Mouse (Mus musculus) lung, postnatal 0 days (tissue): ENCODE measurements around the gene Dennd2c. TPM values are rescaled to one million over a fixed set of nuclear protein-coding genes. Genes with fewer than 3 reads are reported as not detected.

ENCODE experiments used
- ATAC-seq: fragments of 200-750 bp; cut with Nextera tagmentation; 2 replicates; pipeline ENCODE4 v1.8.0; 2017; ENCODE audit warnings: moderate library complexity
- DNase-seq: peaks from one replicate; pipeline ENCODE4 v3.0.0-alpha.2; 2016; ENCODE audit warnings: low spot score
- H3K27ac ChIP-seq: fragments of 300-500 bp; sonication (generic); 2 replicates; pipeline ENCODE4 v1.5.1; 2014; ENCODE audit warnings: antibody characterized with exemption, mild to moderate bottlenecking, low read length, mixed read lengths
- H3K27me3 ChIP-seq: fragments of 300-500 bp; sonication (generic); replicated peaks from 2 replicates; pipeline ENCODE4 v1.6.1; 2014; ENCODE audit warnings: low read length, mixed read lengths; ENCODE audit not compliant: insufficient read depth
- H3K36me3 ChIP-seq: fragments of 300-500 bp; sonication (generic); 2 replicates; pipeline ENCODE4 v1.6.1; 2014; ENCODE audit warnings: low read length, mixed read lengths; ENCODE audit not compliant: insufficient read depth
- H3K4me1 ChIP-seq: fragments of 300-500 bp; sonication (generic); 2 replicates; pipeline ENCODE4 v1.6.1; 2014; ENCODE audit warnings: antibody characterized with exemption, low read depth, low read length, mixed read lengths; ENCODE audit not compliant: insufficient read depth
- H3K4me2 ChIP-seq: fragments of 300-500 bp; sonication (generic); replicated peaks from 2 replicates; pipeline ENCODE4 v1.6.1; 2014; ENCODE audit warnings: low read depth, mild to moderate bottlenecking, low read length, moderate library complexity, mixed read lengths
- H3K4me3 ChIP-seq: fragments of 300-500 bp; sonication (generic); 2 replicates; pipeline ENCODE4 v1.5.1; 2014; ENCODE audit warnings: low read depth, low read length
- H3K9ac ChIP-seq: fragments of 300-500 bp; sonication (generic); replicated peaks from 2 replicates; pipeline ENCODE4 v1.6.1; 2014; ENCODE audit warnings: low read depth, mild to moderate bottlenecking
- H3K9me3 ChIP-seq: fragments of 300-500 bp; sonication (generic); 2 replicates; pipeline ENCODE4 v1.6.1; 2016; ENCODE audit warnings: low read length, mixed read lengths
- CTCF ChIP-seq: IDR thresholded peaks from 2 replicates; pipeline ENCODE4 v1.5.1; 2016; ENCODE audit warnings: antibody characterized with exemption, mild to moderate bottlenecking
- EP300 ChIP-seq: IDR thresholded peaks from 2 replicates; pipeline ENCODE4 v1.6.1; 2016; ENCODE audit warnings: antibody characterized with exemption, mild to moderate bottlenecking, control low read depth
- WGBS: fragments of 180-500 bp; shearing (Covaris S2); extraction: QIAGEN DNeasy Blood & Tissue Kit; methylation state at CpG from one replicate; pipeline ENCODE4 v1.1.7; 2014; 5-methylcytosine and 5-hydroxymethylcytosine counted together
- polyA plus RNA-seq: library from polyadenylated mRNA; unstranded; fragments of >200 nt; fragmentation: Nextera tagmentation; extraction: Ambion mirVana; gene quantifications from 2 replicates; pipeline ENCODE4 v1.2.1, GENCODE M21; 2015

Dennd2c gene
- polyA plus RNA-seq, 1 experiment from 2014 or later, result 3.4 TPM

- Histone ChIP-seq H3K9ac (no peak overlapping the region), H3K4me3 (no peak overlapping the region), H3K4me1 (no peaks in the 10 kb centered on the region), H3K27ac (no peak overlapping the region), H3K27me3 (no peaks in the 10 kb centered on the region), H3K4me2 (no peak overlapping the region), H3K9me3 (no peaks in the 10 kb centered on the region), H3K36me3 (peaks cover 27% of the 10 kb centered on the region)
- DNase-seq (no peak), ATAC-seq (no peak)
- TF ChIP-seq EP300 (no peak), CTCF (no peak)
- WGBS, result 85% methylated on average over 6 of the region's 6 CpGs
Measured at GRCm38 (mm10) chr3:103068971-103069370, 33.4 kb upstream of the Dennd2c start.

- ATAC-seq (no peak), DNase-seq (no peak)
- TF ChIP-seq CTCF (no peak), EP300 (no peak)
- H3K27me3 ChIP-seq, result no peaks in the 10 kb centered on the region
- no peaks in the 10 kb centered on the region for H3K9me3 ChIP-seq
- no peak within 1 kb of the TSS for H3K27ac ChIP-seq
- H3K36me3 ChIP-seq, result no peaks in the 10 kb centered on the region
- no peak within 1 kb of the TSS for H3K4me2 ChIP-seq
- 57% methylated on average over 5 of the region's 5 CpGs for WGBS
- no peaks in the 10 kb centered on the region for H3K4me1 ChIP-seq
- no peak within 1 kb of the TSS for H3K4me3 ChIP-seq
- H3K9ac ChIP-seq, result no peak within 1 kb of the TSS
Measured at GRCm38 (mm10) chr3:103073771-103074170, 28.6 kb upstream of the Dennd2c start, which contains the start of gene Ampd1. Ampd1 (plus strand) TSS chr3:103074014.

GRCm38 (mm10) chr3:103075871-103076270, 26.5 kb upstream of the Dennd2c start:
- 83% methylated on average over 9 of the region's 9 CpGs for WGBS
- ATAC-seq, result no peak
- Histone ChIP-seq H3K4me3 (no peak overlapping the region), H3K9ac (no peak overlapping the region), H3K4me1 (no peaks in the 10 kb centered on the region), H3K36me3 (no peaks in the 10 kb centered on the region), H3K27me3 (no peaks in the 10 kb centered on the region), H3K9me3 (no peaks in the 10 kb centered on the region), H3K27ac (no peak overlapping the region), H3K4me2 (no peak overlapping the region)
- DNase-seq, result no peak
- no peak for TF ChIP-seq EP300
- no peak for TF ChIP-seq CTCF

- no peak for TF ChIP-seq CTCF
- no peak for TF ChIP-seq EP300
Measured at GRCm38 (mm10) chr3:103076476-103076875, 25.9 kb upstream of the Dennd2c start.

GRCm38 (mm10) chr3:103079301-103079700, 23.1 kb upstream of the Dennd2c start:
- ATAC-seq (no peak), DNase-seq (no peak)
- Histone ChIP-seq H3K9ac (no peak overlapping the region), H3K4me2 (no peak overlapping the region), H3K27me3 (no peaks in the 10 kb centered on the region), H3K36me3 (no peaks in the 10 kb centered on the region), H3K27ac (no peak overlapping the region), H3K4me1 (no peaks in the 10 kb centered on the region), H3K4me3 (no peak overlapping the region), H3K9me3 (no peaks in the 10 kb centered on the region)
- TF ChIP-seq EP300 (no peak), CTCF (no peak)
- 82% methylated on average over 9 of the region's 9 CpGs for WGBS

More at GRCm38 (mm10) chr3:103076476-103076875, 25.9 kb upstream of the Dennd2c start:
- H3K4me1 ChIP-seq, result no peaks in the 10 kb centered on the region
- H3K4me3 ChIP-seq, result no peak overlapping the region
- H3K9me3 ChIP-seq, result no peaks in the 10 kb centered on the region
- ATAC-seq, result no peak
- no peak overlapping the region for H3K27ac ChIP-seq
- WGBS, result 88% methylated on average over 9 of the region's 9 CpGs
- no peak overlapping the region for H3K9ac ChIP-seq
- H3K36me3 ChIP-seq, result no peaks in the 10 kb centered on the region
- H3K4me2 ChIP-seq, result no peak overlapping the region
- no peak for DNase-seq
- no peaks in the 10 kb centered on the region for H3K27me3 ChIP-seq

- DNase-seq (no peak), ATAC-seq (no peak)
- Histone ChIP-seq H3K4me2 (no peak overlapping the region), H3K9ac (no peak overlapping the region), H3K4me1 (no peaks in the 10 kb centered on the region), H3K27me3 (no peaks in the 10 kb centered on the region), H3K4me3 (no peak overlapping the region), H3K9me3 (no peaks in the 10 kb centered on the region), H3K36me3 (no peaks in the 10 kb centered on the region), H3K27ac (no peak overlapping the region)
- 67% methylated on average over 11 of the region's 11 CpGs for WGBS
- no peak for TF ChIP-seq CTCF
- no peak for TF ChIP-seq EP300
Measured at GRCm38 (mm10) chr3:103081051-103081450, 21.4 kb upstream of the Dennd2c start.

GRCm38 (mm10) chr3:103081861-103082453, 20.4 kb upstream of the Dennd2c start:
- H3K36me3 ChIP-seq, result no peaks in the 10 kb centered on the region
- H3K27me3 ChIP-seq, result no peaks in the 10 kb centered on the region
- no peaks in the 10 kb centered on the region for H3K9me3 ChIP-seq
- H3K27ac ChIP-seq, result no peak overlapping the region
- TF ChIP-seq CTCF, result no peak
- no peak for TF ChIP-seq EP300
- WGBS, result 73% methylated on average over 17 of the region's 17 CpGs
- no peak overlapping the region for H3K4me3 ChIP-seq
- no peak for ATAC-seq
- H3K4me1 ChIP-seq, result no peaks in the 10 kb centered on the region
- H3K4me2 ChIP-seq, result no peak overlapping the region
- DNase-seq, result no peak
- no peak overlapping the region for H3K9ac ChIP-seq
